Mouse (Mus musculus): ENCODE data around the gene Pim1. TPM values are rescaled to one million over a fixed set of nuclear protein-coding genes. Genes with fewer than 3 reads are reported as not detected.
A peak's percentile ranks its signal among the peaks of the same experiment; 100 is the strongest.
"Not testable (repeated sequence)": the region's sequence is repeated elsewhere in the genome, so short reads cannot be mapped to it uniquely, and the experiment has no call there.

Pim1 gene
- polyA plus RNA-seq, 1 experiment: 76.6 TPM

DNA sequence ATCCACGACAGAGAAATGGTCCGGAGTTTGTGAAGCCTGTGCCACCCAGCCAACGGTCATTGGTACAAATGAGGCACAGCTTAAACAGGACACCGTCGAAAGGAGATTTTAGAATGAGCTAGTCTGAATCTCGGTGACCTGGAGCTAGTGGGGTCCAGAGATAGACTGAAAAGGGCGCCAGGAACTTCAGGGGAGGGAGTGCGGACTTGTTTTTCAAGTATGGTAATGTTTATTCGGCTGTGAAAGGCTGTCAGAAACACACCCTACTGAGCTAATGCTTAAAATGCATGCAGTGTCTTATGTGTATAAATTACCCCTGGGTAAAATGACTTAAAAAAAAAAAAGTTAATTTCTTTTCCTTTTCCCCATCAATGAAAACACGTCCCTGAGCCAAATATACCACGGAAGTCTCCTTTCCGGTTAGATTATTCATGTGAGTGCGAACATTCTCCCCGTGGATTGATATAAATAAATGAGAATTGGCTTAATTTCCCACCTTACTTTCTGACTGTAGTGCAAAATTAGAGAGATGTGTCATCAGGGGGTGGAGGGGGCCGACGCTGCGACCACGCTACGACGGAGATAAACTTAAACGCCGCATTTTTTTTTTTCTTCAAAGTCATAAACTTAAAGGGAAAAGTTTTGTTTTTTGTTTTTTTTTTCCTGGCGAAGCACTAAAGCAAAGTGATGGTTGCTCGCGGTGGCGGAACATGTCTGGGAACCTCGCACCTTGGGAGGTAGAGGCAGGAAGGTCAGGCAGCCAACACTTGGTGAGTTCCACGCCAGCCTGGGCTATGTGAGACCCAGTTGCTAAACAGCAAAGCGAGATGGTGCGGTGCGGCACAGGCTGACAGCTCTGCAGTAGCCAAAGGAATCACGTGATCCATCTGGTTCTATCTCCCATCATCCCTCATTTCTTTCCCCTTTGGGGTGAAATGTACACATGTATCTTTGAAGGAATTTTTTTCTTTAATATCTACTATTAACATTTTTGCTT is 12.4 kb downstream of the Pim1 start:
- H3K27me3 ChIP-seq (ENCODE audit: control insufficient read depth): no peaks in the 10 kb centered on the region
- peak overlapping the region; percentile 52 for H3K4me3 ChIP-seq (replicated peaks)
- peaks cover 14% of the 10 kb centered on the region for H3K36me3 ChIP-seq (ENCODE audit: control insufficient read depth)
- TF ChIP-seq TAL1 (IDR thresholded peaks at IDR 0.05; ENCODE audit: low read length): no peak
- no peak for TF ChIP-seq GATA1 (IDR thresholded peaks at IDR 0.05; ENCODE audit: low read length)
- peaks cover 4% of the 10 kb centered on the region for H3K9me3 ChIP-seq (ENCODE audit: control insufficient read depth, low read length)
- peaks cover 92% of the 10 kb centered on the region for H3K4me1 ChIP-seq (ENCODE audit: control insufficient read depth)

DNA sequence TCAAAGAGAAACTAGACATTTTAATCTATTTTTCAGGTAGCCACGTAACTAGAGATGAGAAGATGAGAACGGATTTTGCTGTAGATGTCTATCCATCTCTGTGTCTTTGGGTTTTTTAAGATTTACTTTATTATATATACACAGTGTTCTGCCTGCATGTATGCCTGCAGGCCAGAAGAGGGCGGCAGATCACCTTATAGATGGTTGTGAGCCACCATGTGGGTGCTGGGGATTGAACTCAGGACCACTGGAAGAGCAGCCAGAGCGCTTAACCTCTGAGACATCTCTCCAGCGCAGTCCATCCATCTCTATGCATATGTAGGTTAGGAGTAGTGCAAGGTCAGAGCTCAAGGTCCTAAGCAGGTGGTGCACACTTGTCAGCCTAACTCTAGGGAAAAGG is 13.1 kb downstream of the Pim1 start:
- H3K36me3 ChIP-seq (ENCODE audit: control insufficient read depth): peaks cover 9% of the 10 kb centered on the region
- no peaks in the 10 kb centered on the region for H3K27me3 ChIP-seq (ENCODE audit: control insufficient read depth)
- TF ChIP-seq TAL1 (IDR thresholded peaks at IDR 0.05; ENCODE audit: low read length) (no peak), GATA1 (IDR thresholded peaks at IDR 0.05; ENCODE audit: low read length) (no peak)
- H3K9me3 ChIP-seq (ENCODE audit: control insufficient read depth, low read length): peaks cover 4% of the 10 kb centered on the region
- H3K4me1 ChIP-seq (ENCODE audit: control insufficient read depth): peaks cover 92% of the 10 kb centered on the region
- peak overlapping the region; percentile 52 for H3K4me3 ChIP-seq (replicated peaks)

DNA sequence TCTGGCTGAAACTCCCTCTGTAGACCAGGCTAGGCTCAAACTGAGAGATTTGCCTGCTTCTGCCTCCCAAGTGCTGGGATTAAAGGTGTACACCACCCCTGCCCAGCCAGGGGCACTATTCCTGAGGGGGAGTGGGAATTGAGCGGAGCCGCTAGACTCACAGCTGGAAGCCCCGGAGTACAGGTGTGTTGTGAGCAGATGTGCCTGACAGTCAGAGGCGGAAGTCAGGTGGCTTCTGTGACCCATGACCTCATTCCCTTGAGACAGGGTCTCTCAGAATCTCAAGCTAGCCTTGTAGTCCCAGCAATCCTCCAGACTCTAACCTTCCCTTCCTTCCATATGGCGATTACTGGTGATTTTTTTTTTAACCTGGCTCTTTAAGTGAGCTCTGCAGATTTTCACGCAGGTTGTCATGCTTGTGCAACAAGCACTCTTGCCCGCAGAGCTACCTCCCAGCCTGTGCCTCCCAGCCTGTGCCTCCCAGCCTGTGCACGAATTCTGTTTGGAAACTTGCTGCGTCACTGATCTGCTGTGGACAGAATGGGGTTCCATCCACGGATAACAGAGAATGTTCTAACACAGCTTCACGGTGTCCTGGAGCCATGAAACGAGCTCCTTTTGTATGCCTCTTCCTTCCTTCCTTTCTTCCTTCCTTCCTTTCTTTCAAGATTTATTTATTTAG is 18.5 kb downstream of the Pim1 start:
- Histone ChIP-seq H3K27me3 (ENCODE audit: control insufficient read depth) (no peaks in the 10 kb centered on the region), H3K4me3 (replicated peaks) (peak overlapping the region; percentile 31), H3K36me3 (ENCODE audit: control insufficient read depth) (peaks cover 4% of the 10 kb centered on the region), H3K9me3 (ENCODE audit: control insufficient read depth, low read length) (peaks cover under 1% of the 10 kb centered on the region), H3K4me1 (ENCODE audit: control insufficient read depth) (peaks cover 87% of the 10 kb centered on the region)
- TF ChIP-seq GATA1 (IDR thresholded peaks at IDR 0.05; ENCODE audit: low read length) (no peak), TAL1 (IDR thresholded peaks at IDR 0.05; ENCODE audit: low read length) (no peak)

DNA sequence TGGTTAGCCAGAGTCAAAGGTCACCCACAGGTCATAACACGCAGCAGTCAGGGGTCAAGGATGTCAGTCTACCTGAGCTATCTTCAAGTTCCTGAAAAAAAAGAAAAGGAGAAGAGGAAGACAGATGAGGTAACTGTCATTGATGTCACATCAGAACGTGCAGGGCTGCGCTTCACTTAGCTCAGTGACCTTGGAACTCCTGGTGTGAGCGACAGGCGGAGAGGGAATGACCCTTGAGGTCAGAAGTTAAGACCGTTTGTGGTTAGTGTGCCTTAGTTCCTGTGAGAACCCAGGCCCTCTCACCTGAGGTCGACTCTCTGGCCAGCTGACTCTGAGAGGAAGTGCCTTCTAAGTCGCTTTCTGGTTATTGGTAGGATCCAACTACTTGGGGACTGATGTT is 20.1 kb downstream of the Pim1 start:
- Histone ChIP-seq H3K9me3 (ENCODE audit: control insufficient read depth, low read length) (no peaks in the 10 kb centered on the region), H3K4me1 (ENCODE audit: control insufficient read depth) (peaks cover 83% of the 10 kb centered on the region), H3K4me3 (replicated peaks) (no peak overlapping the region), H3K27me3 (ENCODE audit: control insufficient read depth) (no peaks in the 10 kb centered on the region), H3K36me3 (ENCODE audit: control insufficient read depth) (peaks cover 2% of the 10 kb centered on the region)
- no peak for TF ChIP-seq TAL1 (IDR thresholded peaks at IDR 0.05; ENCODE audit: low read length)
- no peak for TF ChIP-seq GATA1 (IDR thresholded peaks at IDR 0.05; ENCODE audit: low read length)

DNA sequence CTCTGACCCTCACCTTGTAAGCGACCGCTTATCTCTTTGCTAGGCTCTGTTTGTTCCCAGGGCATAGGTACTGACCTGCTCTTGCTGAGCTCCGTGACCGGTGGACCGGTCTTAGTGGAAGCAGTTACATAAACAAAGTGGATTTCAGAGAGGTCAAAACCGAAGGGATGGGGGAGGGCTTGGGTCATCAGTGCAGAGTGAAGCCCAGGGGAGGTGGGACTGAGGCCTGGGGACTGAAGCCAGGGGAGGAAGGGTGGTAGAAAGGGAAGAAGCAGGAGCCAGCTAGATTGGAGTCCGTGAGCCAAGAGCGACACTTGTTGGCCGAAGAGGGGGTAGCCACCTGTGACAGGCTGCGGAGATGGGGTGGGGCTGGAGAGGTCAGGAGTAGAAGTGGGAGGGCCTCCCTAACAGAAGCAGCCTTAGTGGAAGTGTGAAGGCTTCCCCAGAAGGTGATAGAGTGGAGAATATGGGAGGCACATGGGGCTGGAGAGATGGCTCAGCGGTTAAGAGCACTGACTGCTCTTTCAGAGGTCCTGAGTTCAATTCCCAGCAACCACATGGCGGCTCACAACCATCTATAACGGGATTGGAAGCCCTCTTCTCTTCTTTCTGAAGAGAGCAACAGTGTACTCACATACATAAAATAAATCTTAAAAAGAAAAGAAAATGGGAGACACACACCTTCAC is 22.6 kb downstream of the Pim1 start:
- peaks cover 67% of the 10 kb centered on the region for H3K4me1 ChIP-seq (ENCODE audit: control insufficient read depth)
- H3K4me3 ChIP-seq (replicated peaks): no peak overlapping the region
- TF ChIP-seq TAL1 (IDR thresholded peaks at IDR 0.05; ENCODE audit: low read length) (no peak), GATA1 (IDR thresholded peaks at IDR 0.05; ENCODE audit: low read length) (no peak)
- no peaks in the 10 kb centered on the region for H3K27me3 ChIP-seq (ENCODE audit: control insufficient read depth)
- no peaks in the 10 kb centered on the region for H3K9me3 ChIP-seq (ENCODE audit: control insufficient read depth, low read length)
- H3K36me3 ChIP-seq (ENCODE audit: control insufficient read depth): no peaks in the 10 kb centered on the region; the same call in 1 of the 2 replicates

DNA sequence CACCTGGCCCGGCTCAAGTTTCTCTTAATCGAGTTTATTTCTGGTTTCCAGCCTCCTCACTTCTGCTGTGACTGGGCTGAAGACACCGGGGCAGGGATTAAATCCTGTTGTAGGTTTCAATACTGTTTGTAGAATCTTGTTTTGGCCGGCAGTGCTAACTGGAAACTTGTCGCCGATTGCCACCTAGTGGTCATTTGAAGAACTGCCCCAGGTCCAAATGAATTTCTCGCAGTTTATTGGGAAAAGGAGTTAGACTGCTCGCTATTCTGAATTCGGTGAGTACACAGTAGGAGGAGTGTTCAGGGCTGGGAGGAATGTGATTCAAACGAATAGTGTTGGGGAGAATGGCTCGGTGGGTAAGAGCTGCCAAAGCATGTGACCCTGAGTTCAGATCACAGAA is 23.9 kb downstream of the Pim1 start:
- no peak overlapping the region for H3K4me3 ChIP-seq (replicated peaks)
- H3K27me3 ChIP-seq (ENCODE audit: control insufficient read depth): no peaks in the 10 kb centered on the region
- H3K4me1 ChIP-seq (ENCODE audit: control insufficient read depth): peaks cover 54% of the 10 kb centered on the region
- no peaks in the 10 kb centered on the region for H3K9me3 ChIP-seq (ENCODE audit: control insufficient read depth, low read length)
- H3K36me3 ChIP-seq (ENCODE audit: control insufficient read depth): no peaks in the 10 kb centered on the region; the same call in 1 of the 2 replicates
- TF ChIP-seq GATA1 (IDR thresholded peaks at IDR 0.05; ENCODE audit: low read length): no peak
- TF ChIP-seq TAL1 (IDR thresholded peaks at IDR 0.05; ENCODE audit: low read length): no peak

DNA sequence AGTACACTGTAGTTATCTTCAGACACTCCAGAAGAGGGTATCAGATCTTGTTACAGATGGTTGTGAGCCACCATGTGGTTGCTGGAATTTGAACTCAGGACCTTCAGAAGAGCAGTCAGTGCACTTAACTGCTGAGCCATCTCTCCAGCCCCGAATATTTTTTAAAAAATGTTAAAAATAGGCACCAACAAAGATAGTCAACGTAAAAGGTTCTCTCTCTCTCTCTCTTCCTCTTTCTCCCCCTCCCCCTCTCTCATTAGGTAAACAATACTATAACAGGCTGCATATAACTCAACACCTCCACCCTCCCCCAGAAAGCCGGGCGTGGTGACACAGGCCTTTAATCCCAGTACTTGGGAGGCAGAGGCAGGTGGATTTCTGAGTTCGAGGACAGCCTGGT is 28.1 kb downstream of the Pim1 start:
- not testable (repeated sequence) for H3K27me3 ChIP-seq (ENCODE audit: control insufficient read depth); H3K9me3 ChIP-seq (ENCODE audit: control insufficient read depth, low read length); H3K4me3 ChIP-seq (replicated peaks); H3K36me3 ChIP-seq (ENCODE audit: control insufficient read depth)
- H3K4me1 ChIP-seq (ENCODE audit: control insufficient read depth): peaks cover 20% of the 10 kb centered on the region

DNA sequence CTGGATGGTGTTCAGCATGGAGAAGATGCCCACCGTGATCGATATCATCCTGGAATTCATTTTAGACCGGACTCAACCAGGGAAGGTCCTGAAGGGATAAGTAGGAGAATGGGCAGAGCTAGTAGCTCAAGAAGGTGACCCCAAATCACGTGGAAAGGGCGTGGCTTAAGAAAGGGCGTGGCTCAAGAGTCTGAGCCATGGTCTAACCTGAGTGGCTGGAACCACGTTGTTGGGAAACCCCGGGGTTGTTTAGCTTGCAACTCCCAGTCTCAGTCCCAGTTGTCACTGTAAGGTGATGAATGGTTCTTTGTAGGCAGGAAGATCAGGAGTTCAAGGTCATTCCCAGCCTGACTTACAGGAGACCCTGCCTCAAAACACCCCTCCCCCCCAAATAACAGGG is 29.2 kb downstream of the Pim1 start:
- peaks cover 11% of the 10 kb centered on the region for H3K4me1 ChIP-seq (ENCODE audit: control insufficient read depth)
- H3K27me3 ChIP-seq (ENCODE audit: control insufficient read depth): no peaks in the 10 kb centered on the region
- H3K4me3 ChIP-seq (replicated peaks): no peak overlapping the region
- H3K36me3 ChIP-seq (ENCODE audit: control insufficient read depth): no peaks in the 10 kb centered on the region
- H3K9me3 ChIP-seq (ENCODE audit: control insufficient read depth, low read length): no peaks in the 10 kb centered on the region; the same call in 1 of the 2 replicates
- TF ChIP-seq GATA1 (IDR thresholded peaks at IDR 0.05; ENCODE audit: low read length): no peak
- TF ChIP-seq TAL1 (IDR thresholded peaks at IDR 0.05; ENCODE audit: low read length): no peak

DNA sequence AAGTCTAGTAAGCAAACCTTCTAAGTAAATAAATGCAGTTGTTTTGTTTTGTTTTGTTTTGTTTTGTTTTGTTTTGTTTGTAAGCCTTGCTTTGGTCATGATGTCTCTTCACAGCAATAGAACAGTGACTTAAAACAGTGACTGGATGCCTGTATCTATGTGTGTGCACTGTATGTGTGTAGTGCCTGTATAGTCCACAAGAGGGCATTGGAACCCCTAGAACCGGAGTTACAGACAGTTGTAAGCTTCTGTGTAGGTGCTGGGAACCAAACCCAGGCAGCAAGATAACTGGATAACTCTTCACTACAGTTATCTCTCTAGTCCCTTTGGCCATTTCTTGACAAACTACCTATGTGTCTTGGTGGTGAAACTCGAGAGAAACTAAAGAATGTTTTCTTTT is 35.1 kb downstream of the Pim1 start:
- Histone ChIP-seq H3K27me3 (ENCODE audit: control insufficient read depth) (no peaks in the 10 kb centered on the region; the same call in 1 of the 2 replicates), H3K4me1 (ENCODE audit: control insufficient read depth) (no peaks in the 10 kb centered on the region), H3K9me3 (ENCODE audit: control insufficient read depth, low read length) (peaks cover 17% of the 10 kb centered on the region), H3K36me3 (ENCODE audit: control insufficient read depth) (no peaks in the 10 kb centered on the region), H3K4me3 (replicated peaks) (no peak overlapping the region)
- TF ChIP-seq GATA1 (IDR thresholded peaks at IDR 0.05; ENCODE audit: low read length) (no peak), TAL1 (IDR thresholded peaks at IDR 0.05; ENCODE audit: low read length) (no peak)

All from erythroblast, embryonic 14.5 days (primary cell).